Mouse (Mus musculus): ENCODE data around the gene Adarb1. TPM values are rescaled to one million over a fixed set of nuclear protein-coding genes. Genes with fewer than 3 reads are reported as not detected.

Gene Adarb1
- polyA plus RNA-seq, 1 experiment, result 5.5 TPM

GRCm38 (mm10) chr10:77294691-77295090 lies 123.4 kb downstream of the Adarb1 start:
- TF ChIP-seq CTCF (IDR thresholded peaks at IDR 0.05; ENCODE audit: borderline replicate concordance, control insufficient read depth, extremely low read depth, insufficient read depth, low read length, poor library complexity), result no peak
- TF ChIP-seq POLR2A (IDR thresholded peaks at IDR 0.05; ENCODE audit: control insufficient read depth, extremely low read depth, insufficient read depth, low read length, poor library complexity), result no peak
- Histone ChIP-seq H3K36me3 (ENCODE audit: control insufficient read depth, insufficient read depth, low read length) (no peaks in the 10 kb centered on the region), H3K27ac (ENCODE audit: control insufficient read depth, insufficient read depth, low read length) (no peak overlapping the region), H3K4me1 (replicated peaks; ENCODE audit: control insufficient read depth, insufficient read depth, low read length) (no peaks in the 10 kb centered on the region), H3K27me3 (ENCODE audit: control insufficient read depth, insufficient read depth, low read length) (no peaks in the 10 kb centered on the region), H3K4me3 (ENCODE audit: control insufficient read depth, insufficient read depth, low read length) (no peak overlapping the region)
- no peak for DNase-seq
- 91% methylated on average over 12 of the region's 12 CpGs for WGBS

GRCm38 (mm10) chr10:77290624-77291366 lies 127.3 kb downstream of the Adarb1 start:
- Histone ChIP-seq H3K27ac (ENCODE audit: control insufficient read depth, insufficient read depth, low read length) (no peak overlapping the region), H3K36me3 (ENCODE audit: control insufficient read depth, insufficient read depth, low read length) (no peaks in the 10 kb centered on the region), H3K4me1 (replicated peaks; ENCODE audit: control insufficient read depth, insufficient read depth, low read length) (no peaks in the 10 kb centered on the region), H3K27me3 (ENCODE audit: control insufficient read depth, insufficient read depth, low read length) (no peaks in the 10 kb centered on the region), H3K4me3 (ENCODE audit: control insufficient read depth, insufficient read depth, low read length) (no peak overlapping the region)
- DNase-seq, result no peak
- WGBS, result 79% methylated on average over 17 of the region's 17 CpGs
- TF ChIP-seq CTCF (IDR thresholded peaks at IDR 0.05; ENCODE audit: borderline replicate concordance, control insufficient read depth, extremely low read depth, insufficient read depth, low read length, poor library complexity), result no peak
- TF ChIP-seq POLR2A (IDR thresholded peaks at IDR 0.05; ENCODE audit: control insufficient read depth, extremely low read depth, insufficient read depth, low read length, poor library complexity), result no peak

- no peak overlapping the region for H3K27ac ChIP-seq (ENCODE audit: control insufficient read depth, insufficient read depth, low read length)
- DNase-seq, result no peak
- H3K27me3 ChIP-seq (ENCODE audit: control insufficient read depth, insufficient read depth, low read length), result no peaks in the 10 kb centered on the region
- 19% methylated on average over 8 of the region's 8 CpGs for WGBS
- no peaks in the 10 kb centered on the region for H3K4me1 ChIP-seq (replicated peaks; ENCODE audit: control insufficient read depth, insufficient read depth, low read length)
- H3K4me3 ChIP-seq (ENCODE audit: control insufficient read depth, insufficient read depth, low read length), result no peak overlapping the region
- no peak for TF ChIP-seq CTCF (IDR thresholded peaks at IDR 0.05; ENCODE audit: borderline replicate concordance, control insufficient read depth, extremely low read depth, insufficient read depth, low read length, poor library complexity)
- no peak for TF ChIP-seq POLR2A (IDR thresholded peaks at IDR 0.05; ENCODE audit: control insufficient read depth, extremely low read depth, insufficient read depth, low read length, poor library complexity)
- H3K36me3 ChIP-seq (ENCODE audit: control insufficient read depth, insufficient read depth, low read length), result no peaks in the 10 kb centered on the region
Observed at GRCm38 (mm10) chr10:77289559-77289958, 128.5 kb downstream of the Adarb1 start.

- 25% methylated on average over 5 of the region's 5 CpGs for WGBS
- DNase-seq, result no peak
- TF ChIP-seq POLR2A (IDR thresholded peaks at IDR 0.05; ENCODE audit: control insufficient read depth, extremely low read depth, insufficient read depth, low read length, poor library complexity) (no peak), CTCF (IDR thresholded peaks at IDR 0.05; ENCODE audit: borderline replicate concordance, control insufficient read depth, extremely low read depth, insufficient read depth, low read length, poor library complexity) (no peak)
- Histone ChIP-seq H3K4me1 (replicated peaks; ENCODE audit: control insufficient read depth, insufficient read depth, low read length) (no peaks in the 10 kb centered on the region), H3K27me3 (ENCODE audit: control insufficient read depth, insufficient read depth, low read length) (no peaks in the 10 kb centered on the region), H3K36me3 (ENCODE audit: control insufficient read depth, insufficient read depth, low read length) (no peaks in the 10 kb centered on the region), H3K4me3 (ENCODE audit: control insufficient read depth, insufficient read depth, low read length) (no peak overlapping the region), H3K27ac (ENCODE audit: control insufficient read depth, insufficient read depth, low read length) (no peak overlapping the region)
Observed at GRCm38 (mm10) chr10:77288639-77289195, 129.4 kb downstream of the Adarb1 start.

- Histone ChIP-seq H3K4me1 (replicated peaks; ENCODE audit: control insufficient read depth, insufficient read depth, low read length) (no peaks in the 10 kb centered on the region), H3K4me3 (ENCODE audit: control insufficient read depth, insufficient read depth, low read length) (no peak overlapping the region), H3K27ac (ENCODE audit: control insufficient read depth, insufficient read depth, low read length) (no peak overlapping the region), H3K27me3 (ENCODE audit: control insufficient read depth, insufficient read depth, low read length) (no peaks in the 10 kb centered on the region), H3K36me3 (ENCODE audit: control insufficient read depth, insufficient read depth, low read length) (no peaks in the 10 kb centered on the region)
- 92% methylated on average over 8 of the region's 8 CpGs for WGBS
- TF ChIP-seq POLR2A (IDR thresholded peaks at IDR 0.05; ENCODE audit: control insufficient read depth, extremely low read depth, insufficient read depth, low read length, poor library complexity) (no peak), CTCF (IDR thresholded peaks at IDR 0.05; ENCODE audit: borderline replicate concordance, control insufficient read depth, extremely low read depth, insufficient read depth, low read length, poor library complexity) (no peak)
- no peak for DNase-seq
Observed at GRCm38 (mm10) chr10:77287626-77288025, 130.4 kb downstream of the Adarb1 start.

- H3K27ac ChIP-seq (ENCODE audit: control insufficient read depth, insufficient read depth, low read length), result no peak overlapping the region
- no peak overlapping the region for H3K4me3 ChIP-seq (ENCODE audit: control insufficient read depth, insufficient read depth, low read length)
- WGBS, result 98% methylated on average over 6 of the region's 6 CpGs
- no peaks in the 10 kb centered on the region for H3K27me3 ChIP-seq (ENCODE audit: control insufficient read depth, insufficient read depth, low read length)
- H3K4me1 ChIP-seq (replicated peaks; ENCODE audit: control insufficient read depth, insufficient read depth, low read length), result no peaks in the 10 kb centered on the region
- TF ChIP-seq POLR2A (IDR thresholded peaks at IDR 0.05; ENCODE audit: control insufficient read depth, extremely low read depth, insufficient read depth, low read length, poor library complexity), result no peak
- TF ChIP-seq CTCF (IDR thresholded peaks at IDR 0.05; ENCODE audit: borderline replicate concordance, control insufficient read depth, extremely low read depth, insufficient read depth, low read length, poor library complexity), result no peak
- no peak for DNase-seq
- H3K36me3 ChIP-seq (ENCODE audit: control insufficient read depth, insufficient read depth, low read length), result no peaks in the 10 kb centered on the region
Observed at GRCm38 (mm10) chr10:77284832-77285231, 133.2 kb downstream of the Adarb1 start.
